Mouse (Mus musculus): Measurements from ENCODE around the gene Smarca1. TPM values are rescaled to one million over a fixed set of nuclear protein-coding genes. Genes with fewer than 3 reads are reported as not detected.

Smarca1 gene
- polyA plus RNA-seq, 1 experiment from 2014 or later: 17.3 TPM

DNA sequence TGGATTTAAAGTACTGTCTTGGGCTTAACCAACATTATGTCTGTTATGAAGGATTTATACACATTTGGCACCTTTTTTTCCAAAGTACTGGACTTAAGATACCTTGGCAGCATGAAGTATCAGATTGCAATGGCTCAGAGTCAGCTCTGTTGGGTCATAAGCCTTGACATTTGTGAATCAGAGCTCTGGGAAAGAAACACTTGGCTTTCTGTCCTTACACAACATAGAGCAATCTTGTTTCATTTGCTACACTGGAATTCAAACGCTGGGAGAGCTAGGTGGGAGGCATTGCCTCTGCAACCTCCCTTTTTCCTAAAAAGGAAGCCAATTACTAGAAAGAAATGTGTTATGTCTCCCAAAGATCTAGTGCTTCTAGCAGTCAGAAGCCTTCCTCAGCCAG is 24.1 kb upstream of the Smarca1 start:
- no peak for TF ChIP-seq CTCF (IDR thresholded peaks at IDR 0.05; ENCODE audit: low read depth)
- no peak overlapping the region for H3K27ac ChIP-seq
- ATAC-seq (replicated peaks; ENCODE audit: low FRiP score, low read depth) (no peak), DNase-seq (ENCODE audit: low spot score) (no peak)
- H3K27me3 ChIP-seq (ENCODE audit: insufficient read depth, low read length): no peaks in the 10 kb centered on the region
- H3K9me3 ChIP-seq (replicated peaks; ENCODE audit: low read length): no peaks in the 10 kb centered on the region
- no peak overlapping the region for H3K4me2 ChIP-seq (ENCODE audit: low read length)
- WGBS: 57% methylated on average over 1 of the region's 1 CpGs
- H3K4me3 ChIP-seq (replicated peaks; ENCODE audit: low read depth, low read length): no peak overlapping the region
- no peaks in the 10 kb centered on the region for H3K36me3 ChIP-seq (ENCODE audit: insufficient read depth, low read length)
- no peaks in the 10 kb centered on the region for H3K4me1 ChIP-seq (replicated peaks; ENCODE audit: insufficient read depth, low read length)
- H3K9ac ChIP-seq (ENCODE audit: low read depth, low read length): no peak overlapping the region

DNA sequence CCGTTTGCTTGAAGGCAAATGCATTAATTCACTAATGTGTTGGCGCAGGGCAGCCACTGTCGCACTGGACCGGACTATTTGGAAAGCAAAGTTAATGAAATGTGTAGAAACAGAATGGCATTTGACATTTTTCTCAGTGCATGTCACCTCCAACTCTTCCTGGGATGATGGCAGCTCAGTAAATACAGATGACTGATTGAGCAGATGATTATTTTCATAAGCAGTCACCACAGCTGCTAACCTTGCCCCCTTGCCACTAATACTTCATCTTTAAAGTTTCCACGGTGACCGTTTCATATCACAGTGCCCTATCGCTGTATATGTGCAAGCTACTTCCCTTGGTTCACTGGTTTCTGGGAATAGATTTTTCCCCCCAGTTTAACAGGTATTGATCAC is 20.8 kb upstream of the Smarca1 start:
- 76% methylated on average over 7 of the region's 7 CpGs for WGBS
- Histone ChIP-seq H3K27me3 (ENCODE audit: insufficient read depth, low read length) (no peaks in the 10 kb centered on the region), H3K4me3 (replicated peaks; ENCODE audit: low read depth, low read length) (no peak overlapping the region), H3K9ac (ENCODE audit: low read depth, low read length) (no peak overlapping the region), H3K9me3 (replicated peaks; ENCODE audit: low read length) (no peaks in the 10 kb centered on the region), H3K4me1 (replicated peaks; ENCODE audit: insufficient read depth, low read length) (no peaks in the 10 kb centered on the region), H3K27ac (no peak overlapping the region), H3K4me2 (ENCODE audit: low read length) (peak overlapping the region; percentile 60; the same call in 1 of the 2 replicates), H3K36me3 (ENCODE audit: insufficient read depth, low read length) (no peaks in the 10 kb centered on the region)
- ATAC-seq (replicated peaks; ENCODE audit: low FRiP score, low read depth) (no peak), DNase-seq (ENCODE audit: low spot score) (no peak)
- TF ChIP-seq CTCF (IDR thresholded peaks at IDR 0.05; ENCODE audit: low read depth): no peak

GRCm38 (mm10) chrX:47912904-47913542 is 20.2 kb upstream of the Smarca1 start:
- no peaks in the 10 kb centered on the region for H3K27me3 ChIP-seq (ENCODE audit: insufficient read depth, low read length)
- no peaks in the 10 kb centered on the region for H3K9me3 ChIP-seq (replicated peaks; ENCODE audit: low read length)
- H3K4me3 ChIP-seq (replicated peaks; ENCODE audit: low read depth, low read length): peak overlapping the region; percentile 67
- ATAC-seq (replicated peaks; ENCODE audit: low FRiP score, low read depth): peak; percentile 48; the same call in 1 of the 2 replicates
- H3K36me3 ChIP-seq (ENCODE audit: insufficient read depth, low read length): no peaks in the 10 kb centered on the region
- H3K4me2 ChIP-seq (ENCODE audit: low read length): peak overlapping the region; percentile 60
- WGBS: 32% methylated on average over 8 of the region's 8 CpGs
- H3K4me1 ChIP-seq (replicated peaks; ENCODE audit: insufficient read depth, low read length): no peaks in the 10 kb centered on the region
- peak overlapping the region; percentile 78; the same call in 1 of the 2 replicates for H3K27ac ChIP-seq
- 0 out of 2 replicates have a peak overlapping the region, but pooled peaks have one; percentile 76 for H3K9ac ChIP-seq (ENCODE audit: low read depth, low read length)
- TF ChIP-seq CTCF (IDR thresholded peaks at IDR 0.05; ENCODE audit: low read depth): no peak
- peak; percentile 22 for DNase-seq (ENCODE audit: low spot score)

- Histone ChIP-seq H3K9me3 (replicated peaks; ENCODE audit: low read length) (no peaks in the 10 kb centered on the region), H3K9ac (ENCODE audit: low read depth, low read length) (peak within 1 kb of the TSS; percentile 76), H3K4me2 (ENCODE audit: low read length) (peak within 1 kb of the TSS; percentile 60), H3K4me1 (replicated peaks; ENCODE audit: insufficient read depth, low read length) (no peaks in the 10 kb centered on the region), H3K27me3 (ENCODE audit: insufficient read depth, low read length) (no peaks in the 10 kb centered on the region), H3K27ac (peak within 1 kb of the TSS; percentile 78), H3K36me3 (ENCODE audit: insufficient read depth, low read length) (no peaks in the 10 kb centered on the region), H3K4me3 (replicated peaks; ENCODE audit: low read depth, low read length) (peak within 1 kb of the TSS; percentile 67)
- TF ChIP-seq CTCF (IDR thresholded peaks at IDR 0.05; ENCODE audit: low read depth): peak; percentile 69
- 26% methylated on average over 33 of the region's 35 CpGs for WGBS
- ATAC-seq (replicated peaks; ENCODE audit: low FRiP score, low read depth) (peak; percentile 89), DNase-seq (ENCODE audit: low spot score) (peak; percentile 76)
Measured at GRCm38 (mm10) chrX:47912306-47912792, 19.6 kb upstream of the Smarca1 start, which contains the start of gene Ocrl. Gene Ocrl (plus strand): TSS chrX:47912387.

GRCm38 (mm10) chrX:47891907-47892430 is 805 bp downstream of the Smarca1 start:
- Histone ChIP-seq H3K27ac (0 out of 2 replicates have a peak overlapping the region, but pooled peaks have one; percentile 47), H3K36me3 (ENCODE audit: insufficient read depth, low read length) (no peaks in the 10 kb centered on the region), H3K9ac (ENCODE audit: low read depth, low read length) (peak overlapping the region; percentile 64), H3K27me3 (ENCODE audit: insufficient read depth, low read length) (no peaks in the 10 kb centered on the region), H3K4me3 (replicated peaks; ENCODE audit: low read depth, low read length) (peak overlapping the region; percentile 59), H3K4me2 (ENCODE audit: low read length) (peak overlapping the region; percentile 69), H3K4me1 (replicated peaks; ENCODE audit: insufficient read depth, low read length) (no peaks in the 10 kb centered on the region), H3K9me3 (replicated peaks; ENCODE audit: low read length) (no peaks in the 10 kb centered on the region)
- DNase-seq (ENCODE audit: low spot score) (no peak), ATAC-seq (replicated peaks; ENCODE audit: low FRiP score, low read depth) (peak; percentile 76)
- no peak for TF ChIP-seq CTCF (IDR thresholded peaks at IDR 0.05; ENCODE audit: low read depth)
- 18% methylated on average over 32 of the region's 36 CpGs for WGBS

- Histone ChIP-seq H3K9me3 (replicated peaks; ENCODE audit: low read length) (no peaks in the 10 kb centered on the region), H3K9ac (ENCODE audit: low read depth, low read length) (peak overlapping the region; percentile 64; the same call in 1 of the 2 replicates), H3K27ac (no peak overlapping the region), H3K4me1 (replicated peaks; ENCODE audit: insufficient read depth, low read length) (no peaks in the 10 kb centered on the region), H3K36me3 (ENCODE audit: insufficient read depth, low read length) (no peaks in the 10 kb centered on the region), H3K27me3 (ENCODE audit: insufficient read depth, low read length) (no peaks in the 10 kb centered on the region), H3K4me3 (replicated peaks; ENCODE audit: low read depth, low read length) (peak overlapping the region; percentile 59), H3K4me2 (ENCODE audit: low read length) (peak overlapping the region; percentile 69)
- no peak for DNase-seq (ENCODE audit: low spot score)
- no peak for TF ChIP-seq CTCF (IDR thresholded peaks at IDR 0.05; ENCODE audit: low read depth)
- 28% methylated on average over 11 of the region's 12 CpGs for WGBS
- ATAC-seq (replicated peaks; ENCODE audit: low FRiP score, low read depth): peak; percentile 57; the same call in 1 of the 2 replicates
Measured at GRCm38 (mm10) chrX:47891243-47891906, 1.4 kb downstream of the Smarca1 start.

All from kidney, postnatal 0 days (tissue).